Mouse (Mus musculus): ENCODE measurements around the gene Dcx. TPM values are rescaled to one million over a fixed set of nuclear protein-coding genes. Genes with fewer than 3 reads are reported as not detected.

Dcx gene
- polyA plus RNA-seq, 1 experiment from 2014 or later = 80.7 TPM

- no peak overlapping the region for H3K4me3 ChIP-seq (ENCODE audit: low read depth, low read length)
- no peaks in the 10 kb centered on the region for H3K9me3 ChIP-seq (ENCODE audit: control insufficient read depth, low read length)
- H3K4me2 ChIP-seq (ENCODE audit: low read depth, low read length, severe bottlenecking) = no peak overlapping the region
- H3K4me1 ChIP-seq (replicated peaks; ENCODE audit: control insufficient read depth, insufficient read depth, low read length) = no peaks in the 10 kb centered on the region
- H3K27ac ChIP-seq (ENCODE audit: low read depth, low read length) = no peak overlapping the region
- no peaks in the 10 kb centered on the region for H3K36me3 ChIP-seq (ENCODE audit: control insufficient read depth, insufficient read depth, low read length)
- ATAC-seq (replicated peaks; ENCODE audit: low FRiP score) (no peak), DNase-seq (ENCODE audit: low spot score) (no peak)
- WGBS = 90% methylated on average over 3 of the region's 3 CpGs
- H3K9ac ChIP-seq (ENCODE audit: low read length) = no peak overlapping the region
- H3K27me3 ChIP-seq (ENCODE audit: control insufficient read depth, insufficient read depth, low read length) = peaks cover 2% of the 10 kb centered on the region; the same call in 1 of the 2 replicates
Observed at GRCm38 (mm10) chrX:143879631-143880030, 53.5 kb downstream of the Dcx start.

- 84% methylated on average over 5 of the region's 5 CpGs for WGBS
- no peaks in the 10 kb centered on the region; the same call in 1 of the 2 replicates for H3K27me3 ChIP-seq (ENCODE audit: control insufficient read depth, insufficient read depth, low read length)
- no peak overlapping the region for H3K4me3 ChIP-seq (ENCODE audit: low read depth, low read length)
Observed at GRCm38 (mm10) chrX:143867129-143867664, 65.9 kb downstream of the Dcx start.

GRCm38 (mm10) chrX:143851351-143851750 lies 81.8 kb downstream of the Dcx start:
- Histone ChIP-seq H3K4me3 (ENCODE audit: low read depth, low read length) (no peak overlapping the region), H3K9ac (ENCODE audit: low read length) (no peak overlapping the region), H3K27me3 (ENCODE audit: control insufficient read depth, insufficient read depth, low read length) (peaks cover 2% of the 10 kb centered on the region), H3K4me2 (ENCODE audit: low read depth, low read length, severe bottlenecking) (no peak overlapping the region), H3K9me3 (ENCODE audit: control insufficient read depth, low read length) (no peaks in the 10 kb centered on the region), H3K4me1 (replicated peaks; ENCODE audit: control insufficient read depth, insufficient read depth, low read length) (no peaks in the 10 kb centered on the region), H3K27ac (ENCODE audit: low read depth, low read length) (no peak overlapping the region), H3K36me3 (ENCODE audit: control insufficient read depth, insufficient read depth, low read length) (no peaks in the 10 kb centered on the region)
- DNase-seq (ENCODE audit: low spot score) = no peak
- WGBS = 71% methylated on average over 3 of the region's 3 CpGs
- no peak for ATAC-seq (replicated peaks; ENCODE audit: low FRiP score)

More at GRCm38 (mm10) chrX:143867129-143867664, 65.9 kb downstream of the Dcx start:
- Histone ChIP-seq H3K36me3 (ENCODE audit: control insufficient read depth, insufficient read depth, low read length) (no peaks in the 10 kb centered on the region), H3K4me2 (ENCODE audit: low read depth, low read length, severe bottlenecking) (no peak overlapping the region), H3K4me1 (replicated peaks; ENCODE audit: control insufficient read depth, insufficient read depth, low read length) (no peaks in the 10 kb centered on the region), H3K9me3 (ENCODE audit: control insufficient read depth, low read length) (no peaks in the 10 kb centered on the region), H3K27ac (ENCODE audit: low read depth, low read length) (no peak overlapping the region), H3K9ac (ENCODE audit: low read length) (no peak overlapping the region)
- ATAC-seq (replicated peaks; ENCODE audit: low FRiP score) (no peak), DNase-seq (ENCODE audit: low spot score) (no peak)

GRCm38 (mm10) chrX:143849969-143850368 lies 83.1 kb downstream of the Dcx start:
- Histone ChIP-seq H3K4me1 (replicated peaks; ENCODE audit: control insufficient read depth, insufficient read depth, low read length) (no peaks in the 10 kb centered on the region), H3K4me2 (ENCODE audit: low read depth, low read length, severe bottlenecking) (no peak overlapping the region), H3K4me3 (ENCODE audit: low read depth, low read length) (no peak overlapping the region), H3K27me3 (ENCODE audit: control insufficient read depth, insufficient read depth, low read length) (peaks cover 2% of the 10 kb centered on the region), H3K27ac (ENCODE audit: low read depth, low read length) (no peak overlapping the region), H3K9me3 (ENCODE audit: control insufficient read depth, low read length) (no peaks in the 10 kb centered on the region), H3K36me3 (ENCODE audit: control insufficient read depth, insufficient read depth, low read length) (no peaks in the 10 kb centered on the region), H3K9ac (ENCODE audit: low read length) (no peak overlapping the region)
- WGBS = 88% methylated on average over 3 of the region's 3 CpGs
- DNase-seq (ENCODE audit: low spot score) = no peak
- ATAC-seq (replicated peaks; ENCODE audit: low FRiP score) = no peak

GRCm38 (mm10) chrX:143846637-143847036 lies 86.5 kb downstream of the Dcx start:
- ATAC-seq (replicated peaks; ENCODE audit: low FRiP score) = no peak
- WGBS = 85% methylated on average over 3 of the region's 3 CpGs
- H3K36me3 ChIP-seq (ENCODE audit: control insufficient read depth, insufficient read depth, low read length) = no peaks in the 10 kb centered on the region
- no peak overlapping the region for H3K4me2 ChIP-seq (ENCODE audit: low read depth, low read length, severe bottlenecking)
- H3K9me3 ChIP-seq (ENCODE audit: control insufficient read depth, low read length) = no peaks in the 10 kb centered on the region
- H3K27ac ChIP-seq (ENCODE audit: low read depth, low read length) = no peak overlapping the region
- no peak overlapping the region for H3K4me3 ChIP-seq (ENCODE audit: low read depth, low read length)
- peaks cover 2% of the 10 kb centered on the region for H3K27me3 ChIP-seq (ENCODE audit: control insufficient read depth, insufficient read depth, low read length)
- no peak overlapping the region for H3K9ac ChIP-seq (ENCODE audit: low read length)
- H3K4me1 ChIP-seq (replicated peaks; ENCODE audit: control insufficient read depth, insufficient read depth, low read length) = no peaks in the 10 kb centered on the region
- no peak for DNase-seq (ENCODE audit: low spot score)

- Histone ChIP-seq H3K4me2 (ENCODE audit: low read depth, low read length, severe bottlenecking) (no peak within 1 kb of the TSS), H3K4me1 (replicated peaks; ENCODE audit: control insufficient read depth, insufficient read depth, low read length) (no peaks in the 10 kb centered on the region), H3K36me3 (ENCODE audit: control insufficient read depth, insufficient read depth, low read length) (no peaks in the 10 kb centered on the region), H3K9ac (ENCODE audit: low read length) (no peak within 1 kb of the TSS), H3K9me3 (ENCODE audit: control insufficient read depth, low read length) (no peaks in the 10 kb centered on the region), H3K4me3 (ENCODE audit: low read depth, low read length) (0 out of 2 replicates have a peak within 1 kb of the TSS, but pooled peaks have one; percentile 3), H3K27me3 (ENCODE audit: control insufficient read depth, insufficient read depth, low read length) (peaks cover 2% of the 10 kb centered on the region; the same call in 1 of the 2 replicates), H3K27ac (ENCODE audit: low read depth, low read length) (no peak within 1 kb of the TSS)
- ATAC-seq (replicated peaks; ENCODE audit: low FRiP score) (0 out of 2 replicates have a peak, but pooled peaks have one; percentile 36), DNase-seq (ENCODE audit: low spot score) (peak; percentile 50)
- 34% methylated on average over 4 of the region's 4 CpGs for WGBS
Observed at GRCm38 (mm10) chrX:143827212-143827611, 105.9 kb downstream of the Dcx start, which contains the start of gene Capn6. Gene Capn6 (minus strand): TSS chrX:143827414.

- 68% methylated on average over 4 of the region's 4 CpGs for WGBS
- no peaks in the 10 kb centered on the region for H3K9me3 ChIP-seq (ENCODE audit: control insufficient read depth, low read length)
- H3K9ac ChIP-seq (ENCODE audit: low read length) = no peak overlapping the region
- no peaks in the 10 kb centered on the region for H3K36me3 ChIP-seq (ENCODE audit: control insufficient read depth, insufficient read depth, low read length)
- H3K4me2 ChIP-seq (ENCODE audit: low read depth, low read length, severe bottlenecking) = no peak overlapping the region
- H3K4me1 ChIP-seq (replicated peaks; ENCODE audit: control insufficient read depth, insufficient read depth, low read length) = no peaks in the 10 kb centered on the region
- H3K4me3 ChIP-seq (ENCODE audit: low read depth, low read length) = no peak overlapping the region
- no peak overlapping the region for H3K27ac ChIP-seq (ENCODE audit: low read depth, low read length)
- no peak for DNase-seq (ENCODE audit: low spot score)
- no peak for ATAC-seq (replicated peaks; ENCODE audit: low FRiP score)
- peaks cover 2% of the 10 kb centered on the region; the same call in 1 of the 2 replicates for H3K27me3 ChIP-seq (ENCODE audit: control insufficient read depth, insufficient read depth, low read length)
Observed at GRCm38 (mm10) chrX:143826521-143826920, 106.6 kb downstream of the Dcx start.

- H3K36me3 ChIP-seq (ENCODE audit: control insufficient read depth, insufficient read depth, low read length) = no peaks in the 10 kb centered on the region
- H3K4me1 ChIP-seq (replicated peaks; ENCODE audit: control insufficient read depth, insufficient read depth, low read length) = no peaks in the 10 kb centered on the region
- no peaks in the 10 kb centered on the region for H3K9me3 ChIP-seq (ENCODE audit: control insufficient read depth, low read length)
- no peak overlapping the region for H3K9ac ChIP-seq (ENCODE audit: low read length)
- WGBS = 92% methylated on average over 2 of the region's 2 CpGs
- H3K27ac ChIP-seq (ENCODE audit: low read depth, low read length) = no peak overlapping the region
- DNase-seq (ENCODE audit: low spot score) = no peak
- no peaks in the 10 kb centered on the region for H3K27me3 ChIP-seq (ENCODE audit: control insufficient read depth, insufficient read depth, low read length)
- no peak overlapping the region for H3K4me3 ChIP-seq (ENCODE audit: low read depth, low read length)
- H3K4me2 ChIP-seq (ENCODE audit: low read depth, low read length, severe bottlenecking) = no peak overlapping the region
- ATAC-seq (replicated peaks; ENCODE audit: low FRiP score) = no peak
Observed at GRCm38 (mm10) chrX:143818961-143819360, 114.2 kb downstream of the Dcx start.

- 82% methylated on average over 1 of the region's 1 CpGs for WGBS
Observed at GRCm38 (mm10) chrX:143815948-143816347, 117.2 kb downstream of the Dcx start.

More at GRCm38 (mm10) chrX:143815948-143816347, 117.2 kb downstream of the Dcx start:
- Histone ChIP-seq H3K27me3 (ENCODE audit: control insufficient read depth, insufficient read depth, low read length) (no peaks in the 10 kb centered on the region), H3K9me3 (ENCODE audit: control insufficient read depth, low read length) (no peaks in the 10 kb centered on the region), H3K27ac (ENCODE audit: low read depth, low read length) (no peak overlapping the region), H3K4me1 (replicated peaks; ENCODE audit: control insufficient read depth, insufficient read depth, low read length) (no peaks in the 10 kb centered on the region), H3K4me3 (ENCODE audit: low read depth, low read length) (no peak overlapping the region), H3K4me2 (ENCODE audit: low read depth, low read length, severe bottlenecking) (no peak overlapping the region), H3K9ac (ENCODE audit: low read length) (no peak overlapping the region), H3K36me3 (ENCODE audit: control insufficient read depth, insufficient read depth, low read length) (no peaks in the 10 kb centered on the region)
- ATAC-seq (replicated peaks; ENCODE audit: low FRiP score) (no peak), DNase-seq (ENCODE audit: low spot score) (no peak)
